Mouse (Mus musculus): ENCODE data around the gene Armc5. TPM values are rescaled to one million over a fixed set of nuclear protein-coding genes. Genes with fewer than 3 reads are reported as not detected.
A peak's percentile ranks its signal among the peaks of the same experiment; 100 is the strongest.

Armc5 gene
- polyA plus RNA-seq, 1 experiment from 2014 or later: 12.8 TPM

- no peak overlapping the region for H3K9ac ChIP-seq
- peaks cover 16% of the 10 kb centered on the region for H3K36me3 ChIP-seq
- H3K27me3 ChIP-seq (replicated peaks): no peaks in the 10 kb centered on the region; the same call in none of the 2 replicates
- 78% methylated on average over 2 of the region's 2 CpGs for WGBS
- H3K9me3 ChIP-seq: no peaks in the 10 kb centered on the region
- H3K4me1 ChIP-seq: peaks cover 21% of the 10 kb centered on the region
- ATAC-seq (ENCODE audit: extremely low read depth, insufficient number of reproducible peaks, low FRiP score, low TSS enrichment): no peak
- H3K4me3 ChIP-seq: no peak overlapping the region
- H3K4me2 ChIP-seq: no peak overlapping the region
- H3K27ac ChIP-seq (replicated peaks): no peak overlapping the region
These were observed 2.3 kb upstream of the Armc5 start for GRCm38 (mm10) chr7:128234796-128235195.

GRCm38 (mm10) chr7:128235481-128235880, 1.7 kb upstream of the Armc5 start:
- no peak overlapping the region for H3K27ac ChIP-seq (replicated peaks)
- 80% methylated on average over 1 of the region's 1 CpGs for WGBS
- H3K9ac ChIP-seq: no peak overlapping the region
- ATAC-seq (ENCODE audit: extremely low read depth, insufficient number of reproducible peaks, low FRiP score, low TSS enrichment): no peak
- no peak overlapping the region for H3K4me2 ChIP-seq
- peaks cover 23% of the 10 kb centered on the region for H3K36me3 ChIP-seq
- peaks cover 27% of the 10 kb centered on the region for H3K4me1 ChIP-seq
- no peak overlapping the region for H3K4me3 ChIP-seq
- no peaks in the 10 kb centered on the region for H3K9me3 ChIP-seq
- H3K27me3 ChIP-seq (replicated peaks): no peaks in the 10 kb centered on the region; the same call in none of the 2 replicates

GRCm38 (mm10) chr7:128236426-128236825, 716 bp upstream of the Armc5 start:
- Histone ChIP-seq H3K4me2 (peak overlapping the region; percentile 86), H3K4me3 (peak overlapping the region; percentile 83), H3K9ac (peak overlapping the region; percentile 89), H3K27ac (replicated peaks) (no peak overlapping the region), H3K9me3 (no peaks in the 10 kb centered on the region), H3K4me1 (peaks cover 31% of the 10 kb centered on the region), H3K27me3 (replicated peaks) (no peaks in the 10 kb centered on the region), H3K36me3 (peaks cover 32% of the 10 kb centered on the region)
- WGBS: 88% methylated on average over 13 of the region's 13 CpGs
- ATAC-seq (ENCODE audit: extremely low read depth, insufficient number of reproducible peaks, low FRiP score, low TSS enrichment): no peak

- ATAC-seq (ENCODE audit: extremely low read depth, insufficient number of reproducible peaks, low FRiP score, low TSS enrichment): no peak
- Histone ChIP-seq H3K9me3 (no peaks in the 10 kb centered on the region), H3K4me2 (peak overlapping the region; percentile 86), H3K27me3 (replicated peaks) (no peaks in the 10 kb centered on the region), H3K36me3 (peaks cover 44% of the 10 kb centered on the region), H3K27ac (replicated peaks) (peak overlapping the region; percentile 98), H3K4me3 (peak overlapping the region; percentile 83), H3K9ac (peak overlapping the region; percentile 89), H3K4me1 (peaks cover 31% of the 10 kb centered on the region)
- under 1% methylated on average over 25 of the region's 25 CpGs for WGBS
These were observed 418 bp downstream of the Armc5 start for GRCm38 (mm10) chr7:128237593-128237926.

GRCm38 (mm10) chr7:128237927-128238778, 1.0 kb downstream of the Armc5 start, which contains the start of gene 9130023H24Rik:
Gene 9130023H24Rik (minus strand): TSS chr7:128238031.
- peaks cover 50% of the 10 kb centered on the region for H3K36me3 ChIP-seq
- peak within 1 kb of the TSS; percentile 83 for H3K4me3 ChIP-seq
- peak within 1 kb of the TSS; percentile 86 for H3K4me2 ChIP-seq
- peaks cover 31% of the 10 kb centered on the region for H3K4me1 ChIP-seq
- H3K9me3 ChIP-seq: no peaks in the 10 kb centered on the region
- no peaks in the 10 kb centered on the region for H3K27me3 ChIP-seq (replicated peaks)
- H3K27ac ChIP-seq (replicated peaks): peak within 1 kb of the TSS; percentile 98
- peak; percentile 85 for ATAC-seq (ENCODE audit: extremely low read depth, insufficient number of reproducible peaks, low FRiP score, low TSS enrichment)
- WGBS: under 1% methylated on average over 72 of the region's 72 CpGs
- H3K9ac ChIP-seq: peak within 1 kb of the TSS; percentile 89

- ATAC-seq (ENCODE audit: extremely low read depth, insufficient number of reproducible peaks, low FRiP score, low TSS enrichment): no peak
- no peaks in the 10 kb centered on the region for H3K27me3 ChIP-seq (replicated peaks)
- 27% methylated on average over 4 of the region's 4 CpGs for WGBS
- peaks cover 54% of the 10 kb centered on the region for H3K36me3 ChIP-seq
- peak overlapping the region; percentile 83 for H3K4me3 ChIP-seq
- H3K9me3 ChIP-seq: no peaks in the 10 kb centered on the region
- H3K27ac ChIP-seq (replicated peaks): peak overlapping the region; percentile 98
- H3K9ac ChIP-seq: peak overlapping the region; percentile 77
- peak overlapping the region; percentile 86 for H3K4me2 ChIP-seq
- H3K4me1 ChIP-seq: peaks cover 31% of the 10 kb centered on the region
These were observed 1.8 kb downstream of the Armc5 start for GRCm38 (mm10) chr7:128238991-128239390.

GRCm38 (mm10) chr7:128240131-128240784, 3.1 kb downstream of the Armc5 start:
- H3K27me3 ChIP-seq (replicated peaks): no peaks in the 10 kb centered on the region
- H3K36me3 ChIP-seq: peaks cover 65% of the 10 kb centered on the region
- H3K4me3 ChIP-seq: no peak overlapping the region
- peaks cover 31% of the 10 kb centered on the region for H3K4me1 ChIP-seq
- no peaks in the 10 kb centered on the region for H3K9me3 ChIP-seq
- ATAC-seq (ENCODE audit: extremely low read depth, insufficient number of reproducible peaks, low FRiP score, low TSS enrichment): no peak
- 93% methylated on average over 27 of the region's 27 CpGs for WGBS
- H3K4me2 ChIP-seq: no peak overlapping the region
- H3K9ac ChIP-seq: peak overlapping the region; percentile 24; the same call in 1 of the 2 replicates
- no peak overlapping the region for H3K27ac ChIP-seq (replicated peaks)

- no peaks in the 10 kb centered on the region for H3K27me3 ChIP-seq (replicated peaks)
- no peaks in the 10 kb centered on the region for H3K9me3 ChIP-seq
- WGBS: 94% methylated on average over 16 of the region's 16 CpGs
- peaks cover 36% of the 10 kb centered on the region for H3K4me1 ChIP-seq
- H3K27ac ChIP-seq (replicated peaks): no peak overlapping the region
- no peak overlapping the region for H3K9ac ChIP-seq
- H3K36me3 ChIP-seq: peaks cover 53% of the 10 kb centered on the region
- no peak overlapping the region for H3K4me3 ChIP-seq
- no peak overlapping the region for H3K4me2 ChIP-seq
- no peak for ATAC-seq (ENCODE audit: extremely low read depth, insufficient number of reproducible peaks, low FRiP score, low TSS enrichment)
These were observed 5.2 kb downstream of the Armc5 start for GRCm38 (mm10) chr7:128242331-128242730.

- H3K4me2 ChIP-seq: no peak overlapping the region
These were observed 6.8 kb downstream of the Armc5 start for GRCm38 (mm10) chr7:128243921-128244320.

GRCm38 (mm10) chr7:128244410-128245025, 7.4 kb downstream of the Armc5 start:
- WGBS: 91% methylated on average over 18 of the region's 18 CpGs
- no peak for ATAC-seq (ENCODE audit: extremely low read depth, insufficient number of reproducible peaks, low FRiP score, low TSS enrichment)
- no peaks in the 10 kb centered on the region for H3K27me3 ChIP-seq (replicated peaks)
- peaks cover 68% of the 10 kb centered on the region for H3K36me3 ChIP-seq
- H3K9me3 ChIP-seq: no peaks in the 10 kb centered on the region
- H3K27ac ChIP-seq (replicated peaks): no peak overlapping the region
- H3K9ac ChIP-seq: peak overlapping the region; percentile 10; the same call in 1 of the 2 replicates
- no peak overlapping the region for H3K4me2 ChIP-seq
- H3K4me3 ChIP-seq: no peak overlapping the region
- H3K4me1 ChIP-seq: peaks cover 44% of the 10 kb centered on the region

More at GRCm38 (mm10) chr7:128243921-128244320, 6.8 kb downstream of the Armc5 start:
- H3K4me1 ChIP-seq: peaks cover 45% of the 10 kb centered on the region
- H3K27me3 ChIP-seq (replicated peaks): no peaks in the 10 kb centered on the region
- no peak overlapping the region for H3K4me3 ChIP-seq
- H3K27ac ChIP-seq (replicated peaks): no peak overlapping the region
- H3K9ac ChIP-seq: no peak overlapping the region
- no peaks in the 10 kb centered on the region for H3K9me3 ChIP-seq
- ATAC-seq (ENCODE audit: extremely low read depth, insufficient number of reproducible peaks, low FRiP score, low TSS enrichment): no peak
- H3K36me3 ChIP-seq: peaks cover 62% of the 10 kb centered on the region
- WGBS: 63% methylated on average over 10 of the region's 10 CpGs

GRCm38 (mm10) chr7:128245547-128245946, 8.4 kb downstream of the Armc5 start:
- Histone ChIP-seq H3K9ac (peak overlapping the region; percentile 91), H3K9me3 (no peaks in the 10 kb centered on the region), H3K27me3 (replicated peaks) (no peaks in the 10 kb centered on the region), H3K4me2 (peak overlapping the region; percentile 80; the same call in 1 of the 2 replicates), H3K36me3 (peaks cover 68% of the 10 kb centered on the region), H3K4me3 (peak overlapping the region; percentile 79; the same call in 1 of the 2 replicates), H3K27ac (replicated peaks) (peak overlapping the region; percentile 98), H3K4me1 (peaks cover 43% of the 10 kb centered on the region)
- WGBS: 84% methylated on average over 4 of the region's 4 CpGs
- no peak for ATAC-seq (ENCODE audit: extremely low read depth, insufficient number of reproducible peaks, low FRiP score, low TSS enrichment)
